8 mouse cellular contexts compared by ENCODE assay signal in genomic region chr1:73979214-73979613, GRCm38 (mm10).
A peak's percentile ranks its signal among the peaks of the same experiment; 100 is the strongest.
DNase-seq lines count a peak whose midpoint lies in the region; ATAC-seq and TF ChIP-seq lines count a peak whose summit lies in the region.
"Had no signal": no experiment of that assay in that cellular context is flagged by ENCODE, and none has a peak within 500 bp of the region (broad histone marks: within the 10 kb centered on the region; RNA-seq: fewer than 3 reads in every experiment).

No protein-coding gene starts in this region.

- no peak overlapping the region for H3K4me3 ChIP-seq in lung, embryonic 16.5 days (ENCODE audit: low read length)
- H3K4me3 ChIP-seq in midbrain, postnatal 0 days (ENCODE audit: low read depth, low read length), result no peak overlapping the region
- no peak overlapping the region for H3K4me3 ChIP-seq in intestine, embryonic 15.5 days (replicated peaks)
- H3K4me3 ChIP-seq: embryonic facial prominence, embryonic 13.5 days had no signal

- intact Hi-C loops in heart, postnatal 14 days (cut with DNase I), result no loop called here

- peak; percentile 34 for ATAC-seq in lung, embryonic 16.5 days (ENCODE audit: low read depth)
- ATAC-seq in midbrain, postnatal 0 days (ENCODE audit: low FRiP score), result peak; percentile 60; the same call in 1 of the 2 replicates
- ATAC-seq in intestine, embryonic 15.5 days, result no peak

- no peak overlapping the region for H3K4me2 ChIP-seq in lung, embryonic 16.5 days (ENCODE audit: low read depth, low read length)
- H3K4me2 ChIP-seq in midbrain, postnatal 0 days (ENCODE audit: low read depth, low read length, poor library complexity, severe bottlenecking), result no peak overlapping the region
- no peak overlapping the region for H3K4me2 ChIP-seq in intestine, embryonic 15.5 days (replicated peaks)
- H3K4me2 ChIP-seq: embryonic facial prominence, embryonic 13.5 days had no signal

- WGBS in lung, embryonic 16.5 days, result 48% methylated on average over 3 of the region's 3 CpGs
- 35% methylated on average over 3 of the region's 3 CpGs for WGBS in midbrain, postnatal 0 days
- WGBS in intestine, embryonic 15.5 days, result 60% methylated on average over 3 of the region's 3 CpGs

- peaks cover 47% of the 10 kb centered on the region for H3K36me3 ChIP-seq in lung, embryonic 16.5 days (ENCODE audit: control insufficient read depth, insufficient read depth, low read length)
- H3K36me3 ChIP-seq in midbrain, postnatal 0 days (ENCODE audit: insufficient read depth, low read length), result no peaks in the 10 kb centered on the region
- H3K36me3 ChIP-seq in intestine, embryonic 15.5 days, result no peaks in the 10 kb centered on the region

- H3K27ac ChIP-seq in lung, embryonic 16.5 days (ENCODE audit: low read length), result no peak overlapping the region
- peak overlapping the region; percentile 2; the same call in 1 of the 2 replicates for H3K27ac ChIP-seq in midbrain, postnatal 0 days (ENCODE audit: low read depth, low read length)
- no peak overlapping the region for H3K27ac ChIP-seq in intestine, embryonic 15.5 days
- H3K27ac ChIP-seq: embryonic facial prominence, embryonic 13.5 days had no signal

- no peak for TF ChIP-seq CTCF in midbrain, postnatal 0 days (IDR thresholded peaks at IDR 0.05)

- no peaks in the 10 kb centered on the region; the same call in 1 of the 2 replicates for H3K4me1 ChIP-seq in lung, embryonic 16.5 days (replicated peaks; ENCODE audit: control insufficient read depth, insufficient read depth, low read length)
- H3K4me1 ChIP-seq in midbrain, postnatal 0 days (ENCODE audit: insufficient read depth, low read length), result no peaks in the 10 kb centered on the region
- H3K4me1 ChIP-seq in intestine, embryonic 15.5 days (replicated peaks), result no peaks in the 10 kb centered on the region

- no peaks in the 10 kb centered on the region for H3K9me3 ChIP-seq in lung, embryonic 16.5 days (ENCODE audit: control insufficient read depth, low read length)
- no peaks in the 10 kb centered on the region for H3K9me3 ChIP-seq in midbrain, postnatal 0 days (ENCODE audit: low read length)
- no peaks in the 10 kb centered on the region for H3K9me3 ChIP-seq in intestine, embryonic 15.5 days
- H3K9me3 ChIP-seq: embryonic facial prominence, embryonic 13.5 days had no signal

- no peaks in the 10 kb centered on the region for H3K27me3 ChIP-seq in lung, embryonic 16.5 days (ENCODE audit: control insufficient read depth, insufficient read depth, low read depth, low read length)
- H3K27me3 ChIP-seq in midbrain, postnatal 0 days (ENCODE audit: insufficient read depth, low read length), result no peaks in the 10 kb centered on the region
- H3K27me3 ChIP-seq in intestine, embryonic 15.5 days (replicated peaks), result no peaks in the 10 kb centered on the region
- H3K27me3 ChIP-seq: embryonic facial prominence, embryonic 13.5 days had no signal

- H3K9ac ChIP-seq in lung, embryonic 16.5 days (ENCODE audit: low read length), result no peak overlapping the region
- H3K9ac ChIP-seq in midbrain, postnatal 0 days (replicated peaks; ENCODE audit: low read length, poor library complexity, severe bottlenecking), result no peak overlapping the region
- no peak overlapping the region for H3K9ac ChIP-seq in intestine, embryonic 15.5 days
- H3K9ac ChIP-seq: embryonic facial prominence, embryonic 13.5 days had no signal

- DNase-seq in lung, postnatal 10 days, result no peak
- DNase-seq in gastrocnemius, adult 18-20 months (ENCODE audit: low spot score), result peak; percentile 54
- peak; percentile 76 to 78 for DNase-seq in heart, postnatal 14 days
- peak; percentile 73 for DNase-seq in midbrain, postnatal 0 days (ENCODE audit: low spot score)
- no peak for DNase-seq in Muller cell, postnatal 12 days (ENCODE audit: inconsistent ontology term)

Comparison
In these comparisons a context has a peak if more than half of its experiments do, and no peak if none do; other contexts are left out.
1. DNase-seq: peak in gastrocnemius, adult 18-20 months (single experiment), heart, postnatal 14 days (2 of 2) and midbrain, postnatal 0 days (single experiment); none in lung, postnatal 10 days (single experiment) and Muller cell, postnatal 12 days (single experiment).